Mouse (Mus musculus): ENCODE data around the gene Yaf2.
"Not testable (repeated sequence)": the region's sequence is repeated elsewhere in the genome, so short reads cannot be mapped to it uniquely, and the experiment has no call there.

Yaf2 gene

DNA sequence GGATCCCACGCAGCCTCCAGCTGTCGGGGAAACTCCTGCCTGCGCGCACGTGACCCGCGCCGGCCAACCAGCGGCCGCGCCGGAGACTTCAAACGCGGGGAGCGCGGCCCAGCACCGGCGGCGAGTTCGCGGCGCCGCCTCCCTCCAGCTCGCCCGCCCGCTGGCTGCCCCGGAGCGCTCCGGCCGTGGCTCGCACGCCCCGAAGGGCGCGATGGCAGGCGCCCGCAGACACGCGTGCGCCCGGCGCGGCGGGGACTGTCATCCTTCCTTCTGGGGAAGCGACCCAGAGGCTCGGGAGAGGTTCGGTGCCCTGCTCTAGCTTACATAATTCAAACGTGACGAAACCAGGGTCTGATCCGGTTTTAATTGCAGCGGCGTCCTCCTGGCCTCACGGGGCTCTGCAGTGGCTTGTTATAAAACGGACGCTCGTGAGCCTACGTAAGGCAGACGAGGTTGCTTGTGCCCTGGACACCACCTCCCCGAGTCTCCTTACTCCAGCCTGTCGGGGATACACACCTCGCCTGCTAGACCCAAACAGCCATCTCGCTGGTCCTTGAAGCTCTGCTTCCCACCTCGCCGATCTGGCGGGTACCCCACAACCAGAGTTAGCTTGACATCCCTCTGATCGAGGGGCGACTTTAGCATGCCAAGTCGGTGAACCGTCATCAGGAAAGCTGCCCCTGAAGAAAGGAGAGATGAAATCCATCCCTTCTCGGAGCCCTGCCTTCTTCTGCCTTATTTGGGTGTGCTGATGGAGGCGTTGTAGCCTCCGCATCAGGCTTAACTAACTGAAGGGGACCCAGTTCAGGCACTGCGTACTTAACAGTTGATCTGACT lies at the start of gene Yaf2:
Gene Yaf2, minus strand, starts transcription at position 11 of the 837 bp plus-strand sequence.
- DNase-seq (ENCODE audit: low read depth, low spot score): peak; percentile 60

DNA sequence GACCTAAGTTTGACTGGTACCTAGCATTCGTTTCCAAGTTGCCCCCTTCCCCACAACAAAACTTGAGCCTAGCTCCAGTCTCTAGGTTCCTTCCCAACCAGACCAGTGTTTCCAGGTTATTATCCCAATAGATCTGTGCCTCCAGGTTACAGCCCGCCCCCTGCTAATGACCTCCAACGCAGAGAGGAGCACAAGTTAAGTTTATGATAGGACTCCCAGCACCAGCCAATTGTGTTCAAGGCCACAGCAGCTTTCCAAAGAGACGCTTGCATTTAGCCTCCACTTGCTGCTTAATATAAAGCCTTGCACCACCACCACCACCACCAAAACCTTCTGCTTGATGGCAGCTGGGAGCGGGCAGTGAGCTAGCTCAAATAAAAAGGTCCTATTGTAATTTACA lies 44.6 kb upstream of the Yaf2 start:
- no peak for DNase-seq (ENCODE audit: low read depth, low spot score)

DNA sequence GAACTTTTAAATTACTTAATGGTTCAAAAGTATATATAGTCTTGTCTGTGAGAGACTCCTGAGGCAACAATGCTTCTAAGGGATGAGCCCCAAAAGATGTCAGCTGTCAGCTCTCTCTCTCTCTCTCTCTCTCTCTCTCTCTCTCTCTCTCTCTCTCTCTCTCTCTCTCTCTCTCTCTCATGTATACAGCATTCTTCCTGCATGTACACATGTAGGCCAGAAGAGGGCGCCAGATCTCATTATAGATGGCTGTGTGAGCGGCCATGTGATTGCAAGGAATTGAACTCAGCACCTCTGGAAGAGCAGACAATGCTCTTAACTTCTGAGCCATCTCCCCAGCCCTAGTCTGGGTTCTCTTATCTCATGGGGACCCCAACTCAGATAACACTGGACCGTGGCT lies 42.4 kb upstream of the Yaf2 start:
- no peak for DNase-seq (ENCODE audit: low read depth, low spot score)

DNA sequence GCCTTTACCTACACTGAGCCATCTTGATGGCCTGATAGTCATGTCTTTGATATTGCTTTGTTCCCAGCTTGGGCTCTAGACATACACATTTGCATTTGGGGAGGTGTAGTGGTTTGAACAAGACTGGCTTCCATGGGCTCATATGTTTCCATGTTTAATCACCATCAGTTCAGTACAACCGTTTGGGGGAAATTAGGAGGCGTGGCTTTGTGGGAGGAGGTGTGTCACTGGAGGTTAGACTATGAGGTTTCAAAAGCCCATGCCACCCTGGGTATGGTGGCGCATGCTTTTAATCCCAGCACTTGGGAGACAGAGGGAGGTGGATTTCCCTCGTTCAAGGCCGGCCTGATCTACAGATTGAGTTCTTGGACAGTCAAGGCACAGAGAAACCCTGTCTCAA lies 39.0 kb upstream of the Yaf2 start:
- DNase-seq (ENCODE audit: low read depth, low spot score): no peak

DNA sequence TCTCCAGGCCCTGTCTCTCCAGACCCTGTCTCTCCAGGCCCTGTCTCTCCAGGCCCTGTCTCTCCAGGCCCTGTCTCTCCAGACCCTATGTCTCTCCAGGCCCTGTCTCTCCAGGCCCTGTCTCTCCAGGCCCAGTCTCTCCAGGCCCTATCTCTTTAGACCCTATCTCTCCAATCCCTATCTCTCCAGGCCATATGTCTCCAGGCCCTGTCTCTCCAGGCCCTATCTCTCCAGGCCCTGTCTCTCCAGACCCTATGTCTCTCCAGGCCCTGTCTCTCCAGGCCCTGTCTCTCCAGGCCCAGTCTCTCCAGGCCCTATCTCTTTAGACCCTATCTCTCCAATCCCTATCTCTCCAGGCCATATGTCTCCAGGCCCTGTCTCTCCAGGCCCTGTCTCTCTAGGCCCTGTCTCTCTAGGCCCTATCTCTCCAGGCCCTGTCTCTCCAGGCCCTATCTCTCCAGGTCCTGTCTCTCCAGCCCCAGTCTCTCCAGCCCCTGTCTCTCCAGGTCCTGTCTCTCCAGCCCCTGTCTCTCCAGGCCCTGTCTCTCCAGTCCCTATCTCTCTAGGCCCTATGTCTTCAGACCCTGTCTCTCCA lies 35.9 kb upstream of the Yaf2 start:
- not testable (repeated sequence) for DNase-seq (ENCODE audit: low read depth, low spot score)

DNA sequence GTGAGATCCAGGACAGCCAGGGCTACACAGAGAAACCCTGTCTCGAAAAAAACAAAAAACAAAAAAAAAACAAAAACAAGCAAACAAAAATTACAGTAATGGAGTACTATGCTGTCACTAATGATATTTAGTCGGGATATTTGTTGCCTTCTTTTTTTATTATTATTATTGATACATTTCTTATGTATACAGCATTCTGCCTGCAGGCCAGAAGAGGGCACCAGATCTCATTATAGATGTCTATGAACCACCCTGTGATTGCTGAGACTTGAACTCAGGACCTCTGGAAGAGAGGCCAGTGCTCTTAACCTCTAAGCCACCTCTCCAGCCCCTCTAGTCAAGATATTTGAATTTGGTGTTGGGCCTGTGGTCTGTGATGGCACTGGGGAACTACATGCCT lies 35.1 kb upstream of the Yaf2 start:
- DNase-seq (ENCODE audit: low read depth, low spot score): no peak

DNA sequence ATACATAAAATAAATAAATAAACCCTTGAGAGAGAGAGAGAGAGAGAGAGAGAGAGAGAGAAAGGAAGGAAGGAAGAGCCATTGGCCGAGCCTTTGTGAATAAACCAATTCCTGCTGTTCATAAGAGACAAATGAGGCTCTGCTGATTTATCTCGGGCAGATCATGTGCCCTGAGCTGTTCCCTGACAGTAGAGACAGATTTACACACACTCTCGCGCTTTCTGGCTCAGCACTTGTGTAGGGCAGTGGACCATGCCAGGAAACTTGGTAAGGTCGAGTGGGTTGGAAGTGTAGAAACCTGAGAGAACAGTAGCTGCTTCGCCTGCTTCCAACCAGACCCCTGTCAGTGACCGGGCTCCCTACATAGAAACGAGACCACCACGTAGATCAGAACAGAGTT lies 31.8 kb upstream of the Yaf2 start:
- DNase-seq (ENCODE audit: low read depth, low spot score): no peak

DNA sequence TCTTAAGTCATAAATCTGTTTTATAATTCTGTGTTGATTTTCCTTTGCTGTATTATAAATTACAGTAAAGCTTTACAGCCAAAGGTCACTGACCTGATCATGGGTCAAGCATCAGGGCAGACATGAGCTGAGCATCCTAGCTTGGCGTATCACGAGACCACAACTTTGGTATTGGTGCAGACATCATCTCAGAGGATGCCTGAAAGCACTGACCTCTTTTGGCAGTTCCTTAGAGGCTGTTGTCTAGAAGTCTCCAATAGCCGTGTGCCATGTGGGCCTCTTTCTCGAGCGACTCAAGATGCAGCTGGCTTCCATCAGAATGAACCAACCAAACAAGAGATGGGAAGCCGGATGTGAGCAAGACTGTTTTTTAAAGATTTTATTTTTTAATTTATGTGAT lies 28.8 kb upstream of the Yaf2 start:
- no peak for DNase-seq (ENCODE audit: low read depth, low spot score)

DNA sequence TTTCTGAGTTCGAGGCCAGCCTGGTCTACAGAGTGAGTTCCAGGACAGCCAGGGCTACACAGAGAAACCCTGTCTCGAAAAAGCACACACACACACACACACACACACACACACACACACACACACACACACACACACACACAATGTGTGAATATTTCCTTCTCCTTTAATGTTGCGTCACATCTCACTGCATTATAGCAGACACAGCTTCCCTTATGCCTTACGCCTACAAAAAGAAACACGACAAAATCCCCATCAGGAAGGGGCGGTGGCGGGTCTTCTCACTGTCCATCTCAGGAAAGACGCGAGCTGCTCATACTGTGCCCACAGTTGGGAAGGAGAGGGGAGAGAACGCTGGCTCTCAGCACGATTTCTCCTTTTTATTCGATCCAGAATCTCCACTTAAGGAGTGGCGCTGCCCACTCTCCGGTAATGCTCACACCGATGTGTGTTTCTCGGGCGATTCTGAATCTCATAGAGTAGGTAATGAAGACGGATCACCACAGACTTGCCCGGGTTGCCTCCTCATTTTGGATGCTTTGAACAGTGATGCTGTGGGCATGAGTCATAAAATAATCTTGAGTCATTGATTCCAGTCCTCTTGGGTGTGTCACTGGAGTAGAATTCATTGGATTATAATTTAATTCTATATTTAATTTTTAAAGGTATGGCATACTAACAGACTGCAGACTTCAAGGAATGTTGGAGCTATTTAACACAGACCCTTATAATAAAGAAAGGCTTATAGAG lies 21.8 kb upstream of the Yaf2 start:
- DNase-seq (ENCODE audit: low read depth, low spot score): no peak

DNA sequence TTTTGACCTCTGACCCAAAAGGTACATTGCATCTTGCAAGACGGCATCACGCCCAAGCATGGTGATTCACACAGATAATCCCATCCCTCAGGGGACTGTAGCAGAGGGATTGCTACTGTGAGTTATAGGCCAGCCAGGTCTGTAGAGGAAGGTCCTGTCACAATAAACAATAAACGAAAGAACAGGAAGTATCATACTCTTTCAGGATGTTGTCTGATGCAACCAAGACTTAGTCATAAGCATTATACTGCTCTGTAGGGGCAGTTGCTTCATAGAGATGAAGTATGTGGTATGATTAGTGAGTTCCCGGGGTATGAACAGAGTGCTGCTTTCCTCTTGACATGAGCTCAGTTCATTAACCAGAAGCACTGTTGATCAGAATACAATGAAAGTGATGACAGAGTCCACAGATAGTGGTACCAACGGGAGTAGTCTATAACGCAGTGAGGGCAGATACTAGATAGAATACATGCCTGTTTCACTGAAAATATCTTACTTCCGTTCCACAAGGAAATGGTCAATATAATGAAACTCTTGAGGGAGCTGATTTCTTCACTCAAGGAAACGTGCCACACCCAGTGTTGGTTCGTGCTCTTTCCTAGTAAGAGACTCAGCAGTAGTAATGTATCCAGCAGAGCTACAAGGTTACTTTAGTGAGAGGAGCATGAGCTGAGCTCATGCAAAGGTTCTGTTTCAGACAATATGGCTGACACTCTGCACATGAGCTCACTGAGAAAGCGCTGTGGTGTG lies 4.1 kb upstream of the Yaf2 start:
- no peak for DNase-seq (ENCODE audit: low read depth, low spot score)

DNA sequence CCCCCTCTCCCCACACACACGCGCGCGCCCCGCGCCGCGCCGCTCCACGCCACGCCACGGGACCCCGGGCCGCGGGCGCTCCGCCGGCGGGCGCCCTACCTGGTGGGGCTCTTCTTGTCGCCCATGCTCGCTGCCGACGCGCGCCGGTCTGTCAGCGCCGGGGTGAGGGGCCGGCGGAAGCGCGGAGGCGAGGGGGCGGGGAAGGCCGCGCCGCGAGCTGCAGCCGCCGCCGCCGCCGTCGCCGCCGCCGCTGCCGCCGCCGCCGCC lies 144 bp downstream of the Yaf2 start:
- no peak for DNase-seq (ENCODE audit: low read depth, low spot score)

DNA sequence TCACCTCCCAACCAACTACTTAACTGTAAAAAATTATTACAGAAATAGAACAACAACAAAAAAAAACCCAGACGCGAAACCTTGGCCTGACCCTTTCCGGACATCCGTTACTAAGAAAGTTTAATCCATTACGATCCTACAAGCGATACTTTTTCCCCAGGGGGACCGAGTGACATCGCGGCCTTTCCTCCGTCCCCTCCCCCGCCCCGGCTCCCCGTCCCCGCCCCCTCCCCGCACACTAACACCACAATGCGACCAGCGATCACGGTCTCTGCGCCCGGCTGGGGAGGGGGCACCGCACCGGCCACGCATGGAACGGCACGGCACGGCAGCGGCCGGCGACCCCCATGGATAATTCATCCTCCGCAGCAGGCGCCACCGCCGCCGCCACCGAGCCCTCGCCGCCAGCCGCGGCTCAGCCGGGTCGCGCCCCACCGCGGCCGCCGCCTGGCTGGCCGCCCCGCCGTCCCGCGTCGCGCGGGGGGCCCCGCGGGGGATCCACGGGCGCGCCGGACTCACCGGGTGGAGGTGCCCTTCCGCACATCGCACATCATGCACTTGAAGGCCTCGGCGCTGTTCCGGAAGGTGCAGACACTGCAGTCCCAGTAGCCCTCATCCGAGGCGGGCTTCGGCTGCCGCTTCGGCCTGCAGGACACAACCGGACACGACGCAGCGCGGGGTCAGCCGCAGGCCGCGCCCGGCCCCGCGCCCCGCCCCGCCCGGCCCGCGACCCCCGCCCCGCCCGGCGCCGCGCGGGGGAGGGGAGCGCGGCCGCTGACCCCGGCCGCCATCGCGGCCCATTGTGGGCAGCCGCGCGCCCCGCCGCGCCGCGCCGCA lies 696 bp downstream of the Yaf2 start:
- DNase-seq (ENCODE audit: low read depth, low spot score): no peak

DNA sequence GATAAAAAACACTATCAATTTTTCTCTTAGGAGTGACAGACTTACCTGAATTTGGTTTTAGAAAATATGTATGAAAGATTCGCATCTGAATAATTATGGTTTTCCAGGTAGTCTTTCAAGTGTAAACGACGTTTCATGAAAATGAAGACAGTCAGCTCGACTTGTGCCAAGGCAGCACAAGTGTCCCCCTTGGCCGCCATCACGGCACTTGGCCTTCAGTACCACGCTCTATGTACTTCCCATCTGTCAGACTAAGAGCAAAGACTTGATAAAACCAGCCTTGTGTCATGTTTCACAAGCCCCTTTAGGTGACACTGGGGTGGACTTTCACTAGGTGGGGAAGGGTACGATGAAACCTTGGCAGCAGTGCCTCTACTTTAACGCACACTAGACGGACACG lies 5.5 kb downstream of the Yaf2 start:
- DNase-seq (ENCODE audit: low read depth, low spot score): no peak

DNA sequence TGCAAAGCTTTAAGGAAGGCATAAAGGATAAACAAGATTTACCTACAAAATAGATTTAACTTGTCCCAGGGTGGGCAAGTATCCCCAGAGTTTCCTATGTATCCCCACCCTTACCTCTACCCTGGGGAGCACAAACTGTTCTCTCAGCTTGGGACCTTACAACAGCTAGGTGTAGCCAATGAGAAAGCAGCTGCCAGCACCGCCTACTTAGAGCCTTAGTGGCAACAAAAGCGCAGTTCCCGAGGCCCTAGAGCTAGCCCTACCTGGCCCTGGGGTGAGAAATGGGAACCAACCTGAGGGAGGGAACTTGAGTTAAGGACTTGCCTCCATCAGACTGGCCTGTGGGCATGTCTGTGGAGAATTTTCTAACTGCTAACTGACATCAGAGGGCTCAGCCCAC lies 9.5 kb downstream of the Yaf2 start:
- DNase-seq (ENCODE audit: low read depth, low spot score): no peak

DNA sequence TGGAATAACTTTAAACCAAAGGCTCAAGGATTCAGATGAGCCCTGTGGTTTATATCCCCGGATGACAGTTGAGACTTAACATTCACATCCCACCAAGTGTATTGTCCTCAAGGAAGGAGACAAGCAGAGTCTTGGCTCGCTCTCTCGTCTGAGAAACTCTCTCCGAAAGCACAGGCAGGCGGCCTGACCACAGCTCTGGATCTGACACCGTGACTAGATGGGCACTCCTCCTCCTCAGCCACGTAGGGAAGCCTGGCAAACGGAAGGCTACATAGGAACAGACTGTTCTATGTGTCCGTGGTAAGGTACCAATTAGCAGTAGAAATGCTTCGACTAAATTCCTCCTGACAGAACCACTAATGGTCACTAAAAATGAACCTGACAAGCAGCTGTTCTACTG lies 10.1 kb downstream of the Yaf2 start:
- no peak for DNase-seq (ENCODE audit: low read depth, low spot score)

DNA sequence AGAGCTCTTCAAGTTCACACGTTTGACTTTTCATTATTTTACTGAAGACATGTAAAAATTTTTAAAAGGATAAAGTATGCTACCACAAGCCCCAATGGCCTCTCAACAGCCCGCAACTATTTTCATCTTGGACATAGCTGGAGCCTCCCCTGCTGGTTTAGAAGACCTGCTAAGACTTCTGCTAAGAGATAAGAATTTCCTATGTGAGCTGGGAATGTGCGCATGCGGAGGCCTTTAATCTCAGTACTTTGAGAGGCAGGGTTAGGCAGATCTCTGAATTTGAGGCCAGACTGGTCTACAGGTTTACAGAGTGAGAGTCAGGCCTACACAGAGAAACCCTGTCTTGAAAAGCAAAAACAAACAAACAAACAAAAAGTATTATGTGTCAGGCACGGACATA lies 11.4 kb downstream of the Yaf2 start:
- DNase-seq (ENCODE audit: low read depth, low spot score): no peak

DNA sequence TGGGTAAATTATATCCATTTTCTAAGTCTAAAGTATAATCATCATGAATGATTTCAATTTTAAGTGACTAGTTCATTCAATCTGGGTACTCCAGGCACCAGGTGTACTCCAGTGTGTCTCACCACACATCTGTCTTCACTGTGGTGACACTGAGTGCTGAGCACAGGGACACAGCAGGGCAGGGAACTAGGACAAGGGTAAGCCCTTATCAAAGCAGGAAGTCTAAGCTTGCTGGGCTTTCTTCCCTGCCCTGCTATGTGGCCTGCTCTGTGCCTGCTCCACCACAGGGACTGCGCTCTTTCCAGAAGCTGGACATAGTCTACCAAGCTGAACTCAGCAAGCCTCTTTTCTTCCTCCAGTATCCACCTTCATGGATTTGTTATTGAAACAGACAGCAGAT lies 18.0 kb downstream of the Yaf2 start:
- DNase-seq (ENCODE audit: low read depth, low spot score): no peak

DNA sequence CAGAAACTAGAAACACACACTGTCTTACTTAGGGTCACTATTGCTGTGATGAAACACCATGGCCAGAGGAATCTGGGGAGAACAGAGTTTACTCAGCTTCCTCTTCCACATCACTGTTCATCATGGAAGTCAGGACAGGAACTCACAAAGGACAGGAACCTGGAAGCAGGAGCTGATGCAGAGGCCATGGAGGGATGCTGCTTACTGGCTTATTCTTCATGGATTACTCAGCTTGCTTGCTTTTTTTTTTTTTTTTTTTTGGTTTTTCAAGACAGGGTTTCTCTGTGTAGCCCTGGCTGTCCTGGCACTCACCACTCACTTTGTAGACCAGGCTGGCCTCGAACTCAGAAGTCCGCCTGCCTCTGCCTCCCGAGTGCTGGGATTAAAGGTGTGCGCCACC lies 26.4 kb downstream of the Yaf2 start:
- DNase-seq (ENCODE audit: low read depth, low spot score): not testable (repeated sequence)

DNA sequence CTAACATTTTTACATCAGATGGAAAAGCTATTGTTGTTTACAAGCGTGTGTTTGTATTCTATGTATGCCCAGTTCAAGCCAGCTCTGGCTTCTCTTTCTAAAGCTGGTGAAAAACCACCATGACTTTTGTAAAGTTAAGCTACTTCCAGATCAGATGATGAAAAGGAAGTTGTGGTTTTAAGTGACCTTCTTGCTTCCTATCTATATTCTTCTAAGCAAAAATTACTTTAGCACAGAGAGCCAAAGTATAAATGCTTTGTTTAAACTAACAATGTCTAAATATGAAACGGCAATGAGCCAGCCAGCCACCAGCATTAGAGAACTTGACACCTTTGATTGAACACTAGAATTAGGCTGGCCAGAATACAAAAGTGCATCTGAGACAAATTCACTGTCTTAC lies 38.5 kb downstream of the Yaf2 start:
- DNase-seq (ENCODE audit: low read depth, low spot score): no peak

DNA sequence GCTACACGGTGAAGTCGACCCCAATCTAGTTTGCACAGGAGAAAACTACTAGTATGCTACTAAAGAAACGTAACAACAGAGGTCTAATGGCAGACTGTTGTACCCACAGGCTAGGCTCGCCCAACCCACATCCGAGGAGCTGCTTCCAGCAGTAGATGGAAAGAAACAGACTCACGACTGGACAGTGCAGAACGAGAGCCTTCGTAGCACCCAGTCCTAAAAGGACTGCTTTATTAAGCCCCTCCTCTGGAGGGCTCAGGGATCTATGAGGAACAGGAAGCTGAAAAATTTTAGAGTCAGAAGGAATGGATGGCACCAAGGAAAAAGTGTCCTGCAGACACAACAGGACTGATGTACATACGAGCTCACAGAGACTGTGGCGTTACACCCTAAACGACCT lies 42.3 kb downstream of the Yaf2 start:
- DNase-seq (ENCODE audit: low read depth, low spot score): no peak

DNA sequence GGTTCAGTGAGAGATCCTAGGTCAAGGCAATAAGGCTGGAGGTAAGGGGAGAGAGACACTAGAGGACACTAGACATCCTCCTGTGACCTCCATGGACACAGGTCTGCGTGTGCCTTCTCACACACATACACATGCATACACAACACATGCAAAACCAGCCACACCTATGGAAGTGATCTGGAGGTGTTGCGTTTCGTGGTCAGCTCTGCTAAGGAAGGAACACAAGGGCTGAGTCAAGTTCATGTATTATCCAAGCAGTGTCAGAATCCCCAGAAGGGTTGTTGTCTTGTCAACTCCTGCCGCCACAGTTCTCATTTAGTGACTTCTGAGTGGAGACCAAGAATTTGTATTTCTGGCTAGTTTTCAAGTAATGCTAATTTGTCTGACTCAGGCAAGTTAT lies 48.4 kb downstream of the Yaf2 start:
- no peak for DNase-seq (ENCODE audit: low read depth, low spot score)

DNA sequence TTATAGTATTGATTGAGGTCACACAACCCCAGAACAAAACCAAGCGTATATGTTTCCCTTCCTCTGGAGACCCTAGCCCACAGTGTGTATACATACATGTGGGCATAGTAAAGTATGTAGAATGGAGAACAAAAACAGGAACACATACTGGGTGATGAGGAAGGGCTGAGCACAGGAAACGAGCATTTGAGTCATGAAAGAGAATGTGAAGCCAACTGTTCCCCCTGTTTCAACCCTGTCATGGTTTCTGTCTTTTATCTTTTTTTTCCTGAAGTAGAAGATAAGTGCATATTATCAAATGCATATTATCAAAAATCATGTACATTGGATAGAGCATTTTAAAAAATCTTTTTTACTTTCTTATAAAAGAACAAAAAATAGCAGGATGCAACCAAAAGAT lies 49.1 kb downstream of the Yaf2 start:
- DNase-seq (ENCODE audit: low read depth, low spot score): no peak
